Mouse (Mus musculus) erythroid progenitor cell, adult 5-6 weeks (primary cell): ENCODE measurements around the gene Fkbp14. TPM values are rescaled to one million over a fixed set of nuclear protein-coding genes. Genes with fewer than 3 reads are reported as not detected.

Experiments used
- ATAC-seq: replicated peaks from 2 replicates; pipeline ENCODE4 v1.8.0; 2016; ENCODE audit warnings: moderate number of reproducible peaks, mild to moderate bottlenecking, moderate TSS enrichment, inconsistent platforms; ENCODE audit not compliant: poor library complexity, low FRiP score, severe bottlenecking
- total RNA-seq, 2 experiments: library from RNA; stranded (forward) in 1 of 2; stranded (reverse) in 1 of 2; fragments of 150-400 nt in 1 of 2; fragments of 186-747, 209-891 nt in 1 of 2; gene quantifications; 2 replicates each; pipeline versions ENCODE4 v1.2.3 to v1.2.4; 2015 to 2017; ENCODE audit warnings: low replicate concordance in 2 of 2

Gene Fkbp14
- total RNA-seq, 2 experiments from 2014 or later: 3.4 TPM; not detected in 1

GRCm38 (mm10) chr6:54591778-54592177, 5.3 kb downstream of the Fkbp14 start:
- no peak for ATAC-seq

GRCm38 (mm10) chr6:54590691-54591090, 6.4 kb downstream of the Fkbp14 start:
- ATAC-seq: no peak

- ATAC-seq: no peak
These were observed 8.9 kb downstream of the Fkbp14 start for GRCm38 (mm10) chr6:54588212-54588611.

- no peak for ATAC-seq
These were observed 9.4 kb downstream of the Fkbp14 start for GRCm38 (mm10) chr6:54587683-54588082.

GRCm38 (mm10) chr6:54586911-54587310, 10.2 kb downstream of the Fkbp14 start:
- no peak for ATAC-seq

- no peak for ATAC-seq
These were observed 10.9 kb downstream of the Fkbp14 start for GRCm38 (mm10) chr6:54586175-54586574.

GRCm38 (mm10) chr6:54573218-54573955, 23.7 kb downstream of the Fkbp14 start:
- ATAC-seq: no peak

- ATAC-seq: no peak
These were observed 27.3 kb downstream of the Fkbp14 start for GRCm38 (mm10) chr6:54569776-54570175.

GRCm38 (mm10) chr6:54566546-54566919, 30.6 kb downstream of the Fkbp14 start:
- ATAC-seq: no peak

GRCm38 (mm10) chr6:54565665-54566545, 31.2 kb downstream of the Fkbp14 start, which contains the start of gene Scrn1:
Gene Scrn1, minus strand, starts transcription at chr6:54566489.
- ATAC-seq: no peak

- 0 out of 2 replicates have a peak, but pooled peaks have one; percentile 19 for ATAC-seq
These were observed 32.1 kb downstream of the Fkbp14 start for GRCm38 (mm10) chr6:54565012-54565411.

GRCm38 (mm10) chr6:54564506-54564991, 32.6 kb downstream of the Fkbp14 start:
- ATAC-seq: no peak

GRCm38 (mm10) chr6:54563561-54563960, 33.5 kb downstream of the Fkbp14 start:
- ATAC-seq: no peak

- no peak for ATAC-seq
These were observed 34.9 kb downstream of the Fkbp14 start for GRCm38 (mm10) chr6:54562018-54562809.

GRCm38 (mm10) chr6:54558466-54558865, 38.6 kb downstream of the Fkbp14 start:
- ATAC-seq: no peak

- no peak for ATAC-seq
These were observed 39.4 kb downstream of the Fkbp14 start for GRCm38 (mm10) chr6:54557671-54558070.

GRCm38 (mm10) chr6:54555816-54556215, 41.3 kb downstream of the Fkbp14 start:
- ATAC-seq: no peak

- ATAC-seq: no peak
These were observed 42.6 kb downstream of the Fkbp14 start for GRCm38 (mm10) chr6:54554341-54555110.

- ATAC-seq: no peak
These were observed 43.5 kb downstream of the Fkbp14 start for GRCm38 (mm10) chr6:54553632-54554031.
